Mouse (Mus musculus): ENCODE results near the gene Sh3rf1.

Sh3rf1 gene

DNA sequence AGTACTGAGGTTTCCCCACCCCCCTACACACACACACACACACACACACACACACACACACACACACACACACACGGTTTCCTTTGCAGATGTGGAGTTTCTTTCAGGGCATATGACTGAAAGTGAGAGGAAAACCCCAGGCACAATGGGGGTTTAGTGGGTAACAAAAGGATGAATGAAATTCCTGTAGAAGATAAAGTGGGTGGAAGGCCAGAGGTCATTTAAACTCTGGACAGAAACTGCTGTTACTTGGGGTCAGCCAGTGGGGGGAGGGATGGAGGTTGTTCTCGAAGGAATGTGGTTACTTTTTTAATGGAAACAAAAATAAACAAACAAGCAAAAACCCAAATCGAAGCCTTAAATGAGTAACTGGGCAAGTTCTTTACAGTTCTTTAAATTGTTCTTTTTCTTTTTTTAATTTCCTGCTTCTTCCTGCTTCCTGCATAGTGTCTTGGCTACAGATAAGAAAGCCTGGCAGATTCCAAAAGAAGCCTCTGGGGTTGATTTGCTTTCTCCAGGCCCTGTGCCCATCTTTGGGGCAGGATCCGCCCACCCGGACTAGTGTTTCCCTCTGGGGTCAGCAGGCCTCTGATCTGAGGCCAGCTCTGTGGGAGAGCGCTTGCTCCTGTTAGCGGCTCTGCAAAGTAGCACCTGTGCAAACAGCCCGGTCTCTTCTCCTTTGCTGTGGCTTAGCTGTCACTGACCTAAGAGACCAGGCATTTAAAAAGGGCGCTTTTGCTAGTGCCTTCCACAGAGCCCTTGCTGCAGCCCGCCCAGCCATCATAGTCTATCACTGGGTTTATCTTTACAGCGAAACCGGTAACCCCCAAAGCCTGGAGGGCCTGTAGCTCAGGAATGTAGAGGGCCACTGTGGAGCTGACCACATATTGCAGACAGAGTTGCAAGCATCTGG lies 59.8 kb downstream of the Sh3rf1 start:
- DNase-seq (ENCODE audit: low read depth in 2 of 2, low spot score in 2 of 2) = no peak

GRCm38 (mm10) chr8:61285896-61286295 lies 62.2 kb downstream of the Sh3rf1 start:
- no peak for DNase-seq (ENCODE audit: low read depth in 2 of 2, low spot score in 2 of 2)

- no peak for DNase-seq (ENCODE audit: low read depth in 2 of 2, low spot score in 2 of 2)
These were observed 62.7 kb downstream of the Sh3rf1 start for GRCm38 (mm10) chr8:61286394-61286793.

- no peak for DNase-seq (ENCODE audit: low read depth in 2 of 2, low spot score in 2 of 2)
These were observed 63.2 kb downstream of the Sh3rf1 start for GRCm38 (mm10) chr8:61286795-61287385.

DNA sequence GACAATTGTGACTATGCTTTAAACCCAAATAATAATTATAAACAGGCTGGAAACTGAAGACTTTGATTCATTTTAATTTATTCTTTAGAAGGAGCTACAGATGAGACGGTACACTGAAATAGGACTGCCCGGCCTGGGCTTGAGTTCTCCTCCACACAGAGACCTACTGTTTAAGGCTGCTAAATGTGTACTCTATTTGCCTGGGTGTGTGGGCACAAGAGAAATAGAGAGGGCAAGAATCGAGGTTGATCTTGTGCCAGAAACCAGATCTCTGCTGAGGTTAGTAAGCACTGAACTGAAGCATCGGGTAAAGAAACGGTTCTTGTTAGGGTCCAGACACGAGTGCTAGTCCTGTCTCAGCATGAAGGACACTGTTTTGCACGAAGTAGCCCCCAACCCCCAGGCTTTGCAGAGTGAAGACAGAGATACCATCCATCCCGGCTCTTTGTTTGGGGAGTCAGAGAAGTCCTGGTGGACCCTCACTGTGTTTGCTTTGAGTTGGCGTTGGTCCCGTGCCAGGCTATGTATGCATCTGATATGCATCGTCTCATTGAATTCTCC lies 64.4 kb downstream of the Sh3rf1 start:
- no peak for DNase-seq (ENCODE audit: low read depth in 2 of 2, low spot score in 2 of 2)

GRCm38 (mm10) chr8:61288676-61289075 lies 65.0 kb downstream of the Sh3rf1 start:
- DNase-seq (ENCODE audit: low read depth in 2 of 2, low spot score in 2 of 2) = no peak

GRCm38 (mm10) chr8:61295040-61295439 lies 71.4 kb downstream of the Sh3rf1 start:
- no peak for DNase-seq (ENCODE audit: low read depth in 2 of 2, low spot score in 2 of 2)

DNA sequence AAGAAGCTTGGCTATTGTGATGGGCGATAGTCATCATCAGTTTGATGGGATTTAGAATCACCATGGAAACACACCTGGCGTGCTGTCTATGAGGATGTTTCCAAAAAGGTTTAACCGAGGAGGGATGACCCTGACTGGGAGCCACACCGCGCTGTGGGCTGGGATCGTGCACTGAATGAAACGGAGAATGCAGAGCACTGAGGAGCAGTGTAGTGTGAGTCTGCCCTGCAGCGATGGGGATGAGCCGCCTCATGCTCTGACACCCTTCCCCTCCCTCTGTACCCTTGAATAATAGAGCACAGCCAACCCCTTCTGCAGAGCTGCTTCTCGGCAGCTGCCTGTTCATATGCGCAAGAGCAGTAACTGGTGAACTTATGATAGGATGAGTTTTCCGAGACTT lies 71.8 kb downstream of the Sh3rf1 start:
- DNase-seq (ENCODE audit: low read depth in 2 of 2, low spot score in 2 of 2) = no peak

DNA sequence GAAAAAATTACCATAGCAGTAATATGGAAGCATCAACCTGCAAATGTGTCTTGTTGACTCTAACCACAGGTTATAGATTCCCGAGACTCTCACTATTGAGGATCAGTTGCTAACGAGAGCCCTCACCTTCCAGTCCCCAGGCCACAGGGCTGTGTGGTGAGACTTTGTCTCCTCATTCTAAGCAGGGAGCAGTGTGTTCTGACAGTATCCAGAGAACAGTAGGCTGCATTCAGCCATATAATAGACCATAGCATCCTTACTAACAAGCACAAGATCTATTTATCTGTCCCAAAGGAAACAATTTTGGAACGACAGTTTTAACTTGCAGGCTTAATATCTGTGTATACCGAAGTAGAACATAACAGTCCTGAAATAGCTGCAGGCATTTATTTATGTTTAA lies 75.2 kb downstream of the Sh3rf1 start:
- no peak for DNase-seq (ENCODE audit: low read depth in 2 of 2, low spot score in 2 of 2)

- DNase-seq (ENCODE audit: low read depth in 2 of 2, low spot score in 2 of 2) = no peak
These were observed 77.8 kb downstream of the Sh3rf1 start for GRCm38 (mm10) chr8:61301298-61302028.

GRCm38 (mm10) chr8:61302029-61302368 lies 78.3 kb downstream of the Sh3rf1 start:
- no peak for DNase-seq (ENCODE audit: low read depth in 2 of 2, low spot score in 2 of 2)

DNA sequence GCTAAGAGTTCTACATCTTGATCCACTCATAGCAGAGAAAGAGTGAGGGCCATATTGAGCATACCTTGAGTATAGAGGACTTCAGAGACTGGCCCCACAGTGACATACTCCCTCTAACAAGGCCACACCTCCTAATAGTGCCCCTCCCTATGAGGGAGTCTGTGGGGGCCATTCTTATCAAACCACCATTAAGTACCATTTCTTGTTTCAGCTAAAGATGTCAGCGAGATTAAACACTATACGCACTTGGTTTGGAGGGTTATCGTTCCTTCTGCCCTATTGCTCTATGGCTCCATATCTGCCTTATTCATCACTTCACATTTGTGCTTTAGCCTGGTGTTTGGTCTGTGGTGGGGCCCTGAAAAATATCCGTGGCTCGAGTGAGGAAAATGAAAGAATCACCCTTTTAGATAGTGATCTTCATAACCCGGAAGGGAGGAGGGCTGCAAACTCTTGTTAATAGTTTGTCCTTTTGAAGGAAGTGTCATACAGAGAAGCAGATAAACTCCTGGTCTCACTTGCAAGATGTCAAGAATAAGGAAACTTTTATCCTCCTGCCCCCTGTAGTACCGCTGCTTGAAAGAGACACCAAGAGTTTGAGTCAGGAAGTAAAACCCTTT lies 81.9 kb downstream of the Sh3rf1 start:
- no peak for DNase-seq (ENCODE audit: low read depth in 2 of 2, low spot score in 2 of 2)

DNA sequence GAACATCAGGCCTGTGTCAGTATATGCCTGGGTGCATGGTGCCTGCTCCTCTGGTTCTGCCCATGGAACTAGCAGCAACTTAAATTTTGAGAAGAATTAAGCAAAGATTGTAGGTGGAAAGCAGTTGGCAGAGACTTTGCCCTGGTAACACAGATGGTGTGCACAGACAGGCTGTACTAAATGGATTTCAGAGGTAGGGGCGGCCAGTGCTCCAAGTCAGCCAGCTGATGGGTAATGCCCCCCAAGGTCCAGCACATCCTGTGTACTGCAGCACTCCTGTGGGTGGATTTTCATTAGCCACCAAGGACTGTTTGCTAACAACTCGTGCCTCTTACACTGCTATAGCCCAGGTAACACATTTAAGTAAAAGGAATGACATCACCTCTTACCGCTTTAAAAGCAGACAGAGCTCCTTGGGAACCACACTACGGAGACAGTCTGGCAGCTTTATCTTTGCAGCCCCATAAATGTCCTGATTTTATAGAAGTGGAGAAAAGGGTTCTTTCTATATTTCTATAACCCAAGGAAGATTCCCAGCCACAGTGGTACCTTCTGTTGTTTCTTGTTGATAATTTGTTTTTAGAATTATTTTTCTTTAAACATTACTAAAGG lies 82.9 kb downstream of the Sh3rf1 start:
- DNase-seq (ENCODE audit: low read depth in 2 of 2, low spot score in 2 of 2) = no peak

DNA sequence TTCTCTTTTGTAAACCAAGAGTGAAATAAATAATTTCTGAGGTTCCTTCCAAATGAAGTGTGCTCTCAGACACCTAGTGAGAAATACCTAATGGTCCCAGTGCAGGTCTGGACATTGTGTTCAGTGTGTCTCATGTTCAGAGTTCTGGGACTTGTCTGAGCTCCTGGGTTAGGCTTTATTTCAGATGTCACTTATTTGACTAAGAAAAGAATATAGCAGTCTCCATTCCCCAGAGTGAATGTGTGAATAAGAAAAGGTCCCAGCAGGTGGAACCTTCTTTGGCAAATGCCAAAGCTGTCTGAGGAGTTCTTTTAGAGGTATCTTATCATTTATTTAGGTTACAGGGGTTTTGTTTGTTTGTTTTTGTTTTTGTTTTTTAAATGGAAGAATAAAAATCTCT lies 85.2 kb downstream of the Sh3rf1 start:
- no peak for DNase-seq (ENCODE audit: low read depth in 2 of 2, low spot score in 2 of 2)

DNA sequence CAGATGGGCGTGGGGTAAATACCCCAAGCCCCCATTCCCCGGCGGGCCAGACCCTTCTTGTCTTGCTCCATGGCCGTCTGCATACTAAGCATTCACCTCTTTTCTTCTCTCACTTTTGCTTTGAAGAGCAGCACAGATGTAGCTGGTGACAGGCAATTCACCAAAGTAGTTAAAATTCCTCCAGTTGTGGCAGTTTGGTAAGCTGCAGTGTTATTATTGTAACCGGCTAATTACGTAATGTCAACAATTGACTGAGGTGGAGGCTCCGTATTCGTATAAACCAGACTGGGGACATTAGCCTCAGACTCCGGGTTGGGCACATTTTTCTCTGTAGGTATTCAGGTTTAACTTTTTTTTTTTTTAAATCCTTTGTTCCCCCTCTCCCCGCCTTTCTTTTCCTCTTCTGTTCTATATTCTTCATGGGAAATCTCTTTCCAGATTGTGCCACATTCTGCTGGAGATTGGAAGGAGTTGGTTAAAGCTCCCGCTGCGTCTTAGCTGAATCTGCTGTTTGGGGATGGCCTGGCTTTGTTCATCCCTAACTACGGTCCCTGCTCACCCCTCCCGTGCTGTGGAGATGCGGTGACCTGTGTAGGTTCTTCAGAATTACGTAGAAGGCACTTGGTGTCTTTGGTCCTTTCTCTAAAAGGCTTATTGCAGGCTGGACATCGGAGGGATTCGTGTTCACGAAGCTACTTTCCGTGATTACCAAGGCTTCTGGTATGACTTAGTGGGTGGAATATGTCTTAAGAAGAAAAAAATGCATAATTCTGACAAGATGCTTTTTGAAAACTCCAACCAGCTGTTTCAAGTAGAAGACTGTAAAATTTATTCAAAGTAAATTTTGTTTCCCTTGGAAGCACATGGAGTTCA lies 86.1 kb downstream of the Sh3rf1 start:
- DNase-seq (ENCODE audit: low read depth in 2 of 2, low spot score in 2 of 2) = no peak

- DNase-seq (ENCODE audit: low read depth in 2 of 2, low spot score in 2 of 2) = no peak
These were observed 86.8 kb downstream of the Sh3rf1 start for GRCm38 (mm10) chr8:61310403-61310871.

- DNase-seq (ENCODE audit: low read depth in 2 of 2, low spot score in 2 of 2) = no peak
These were observed 89.3 kb downstream of the Sh3rf1 start for GRCm38 (mm10) chr8:61313016-61313415.

DNA sequence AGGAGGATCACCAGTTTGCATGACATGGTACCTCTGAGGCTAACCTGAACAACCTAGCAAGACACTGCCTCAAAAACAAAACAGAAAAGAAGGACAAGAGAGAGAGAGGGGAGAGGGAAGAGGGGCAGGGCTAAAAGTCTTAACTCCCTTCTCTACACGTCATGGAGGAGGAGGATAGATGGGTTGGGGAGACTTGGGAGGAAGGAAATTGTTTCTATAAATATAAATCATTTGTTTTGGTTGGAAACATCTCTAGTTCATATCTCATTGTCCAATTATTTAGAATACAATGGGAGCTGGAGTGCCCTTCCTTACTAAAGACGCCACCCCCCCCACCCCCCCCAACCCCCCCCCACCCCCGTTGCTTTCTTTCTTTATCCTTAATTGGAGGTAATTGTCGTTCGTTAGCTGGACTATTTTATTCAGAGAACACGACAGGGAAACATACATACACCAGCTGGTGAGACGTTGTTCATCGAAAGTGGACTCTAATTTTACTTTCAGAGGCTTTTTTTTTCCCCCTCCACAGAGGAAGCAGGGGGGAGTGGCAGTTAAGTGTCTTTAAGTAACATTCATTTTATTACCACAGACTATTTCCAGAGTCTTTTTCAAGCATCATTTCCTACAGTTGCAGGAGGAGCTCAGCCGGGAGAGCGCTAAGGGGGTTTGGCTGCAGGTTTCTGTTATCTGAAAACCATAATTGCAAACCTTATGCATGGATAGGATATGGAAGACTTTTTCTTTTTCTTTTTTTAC lies 92.5 kb downstream of the Sh3rf1 start:
- no peak for DNase-seq (ENCODE audit: low read depth in 2 of 2, low spot score in 2 of 2)

All from CD8-positive naive resting alpha-beta T cell, adult 2 months (primary cell).